Mouse (Mus musculus): ENCODE measurements around the gene Ddx27.

Gene Ddx27

GRCm38 (mm10) chr2:167063906-167064496 lies 49.0 kb downstream of the Ddx27 start:
- no peak for DNase-seq

GRCm38 (mm10) chr2:167064601-167065295 lies 49.8 kb downstream of the Ddx27 start:
- DNase-seq: no peak

- no peak for DNase-seq
Observed at GRCm38 (mm10) chr2:167066031-167066430, 51.0 kb downstream of the Ddx27 start.

- DNase-seq: no peak
Observed at GRCm38 (mm10) chr2:167066528-167067516, 51.8 kb downstream of the Ddx27 start.

GRCm38 (mm10) chr2:167067575-167067974 lies 52.6 kb downstream of the Ddx27 start:
- DNase-seq: no peak

- peak; percentile 70 to 81 for DNase-seq
Observed at GRCm38 (mm10) chr2:167070341-167070740, 55.3 kb downstream of the Ddx27 start.

- no peak for DNase-seq
Observed at GRCm38 (mm10) chr2:167071266-167071640, 56.3 kb downstream of the Ddx27 start.

- peak; percentile 91 to 95 for DNase-seq
Observed at GRCm38 (mm10) chr2:167071641-167072601, 56.9 kb downstream of the Ddx27 start.

GRCm38 (mm10) chr2:167074587-167074986 lies 59.6 kb downstream of the Ddx27 start:
- no peak for DNase-seq

- no peak for DNase-seq
Observed at GRCm38 (mm10) chr2:167076352-167076751, 61.4 kb downstream of the Ddx27 start.

- DNase-seq: no peak
Observed at GRCm38 (mm10) chr2:167076759-167077158, 61.8 kb downstream of the Ddx27 start.

GRCm38 (mm10) chr2:167077199-167077962 lies 62.4 kb downstream of the Ddx27 start:
- no peak for DNase-seq

GRCm38 (mm10) chr2:167078486-167078885 lies 63.5 kb downstream of the Ddx27 start:
- DNase-seq: no peak

GRCm38 (mm10) chr2:167078931-167079495 lies 64.0 kb downstream of the Ddx27 start:
- DNase-seq: peak; percentile 43 to 53

GRCm38 (mm10) chr2:167079535-167080257 lies 64.7 kb downstream of the Ddx27 start:
- peak; percentile 85 to 91 for DNase-seq

GRCm38 (mm10) chr2:167080387-167080786 lies 65.4 kb downstream of the Ddx27 start:
- DNase-seq: no peak

GRCm38 (mm10) chr2:167081135-167081534 lies 66.1 kb downstream of the Ddx27 start:
- DNase-seq: no peak

GRCm38 (mm10) chr2:167081639-167082038 lies 66.6 kb downstream of the Ddx27 start:
- DNase-seq: no peak

Measured in cerebellum, postnatal 25 days (tissue).